Mouse (Mus musculus) R1 (cell line): ENCODE data around the gene Ascc2.
"Not testable (repeated sequence)": the region's sequence is repeated elsewhere in the genome, so short reads cannot be mapped to it uniquely, and the experiment has no call there.

Source experiments
- DNase-seq: peaks from one replicate; pipeline ENCODE4 v3.0.0-alpha.2; 2018; ENCODE audit warnings: low read depth, low spot score

Gene Ascc2

GRCm38 (mm10) chr11:4683516-4683915, 46.0 kb downstream of the Ascc2 start:
- DNase-seq: no peak

GRCm38 (mm10) chr11:4684186-4684585, 46.6 kb downstream of the Ascc2 start:
- DNase-seq: no peak

GRCm38 (mm10) chr11:4685071-4685470, 47.5 kb downstream of the Ascc2 start:
- DNase-seq: no peak

GRCm38 (mm10) chr11:4685510-4685909, 48.0 kb downstream of the Ascc2 start:
- no peak for DNase-seq

- no peak for DNase-seq
Measured at GRCm38 (mm10) chr11:4687027-4687426, 49.5 kb downstream of the Ascc2 start.

- no peak for DNase-seq
Measured at GRCm38 (mm10) chr11:4687874-4688273, 50.3 kb downstream of the Ascc2 start.

GRCm38 (mm10) chr11:4688632-4689380, 51.3 kb downstream of the Ascc2 start:
- no peak for DNase-seq

GRCm38 (mm10) chr11:4690353-4690752, 52.8 kb downstream of the Ascc2 start:
- peak; percentile 98 for DNase-seq

- DNase-seq: no peak
Measured at GRCm38 (mm10) chr11:4691213-4691612, 53.7 kb downstream of the Ascc2 start.

GRCm38 (mm10) chr11:4692162-4692561, 54.6 kb downstream of the Ascc2 start:
- no peak for DNase-seq

- no peak for DNase-seq
Measured at GRCm38 (mm10) chr11:4697043-4697983, 59.8 kb downstream of the Ascc2 start.

GRCm38 (mm10) chr11:4700726-4701125, 63.2 kb downstream of the Ascc2 start:
- DNase-seq: no peak

GRCm38 (mm10) chr11:4703688-4704071, 66.1 kb downstream of the Ascc2 start:
- DNase-seq: no peak

GRCm38 (mm10) chr11:4704072-4704964, 66.8 kb downstream of the Ascc2 start, which contains the start of the genes Uqcr10 and Zmat5:
Gene Uqcr10, minus strand, starts transcription at chr11:4704342.
Gene Zmat5, plus strand, starts transcription at chr11:4704678.
- DNase-seq: peak; percentile 99

- peak; percentile 66 for DNase-seq
Measured at GRCm38 (mm10) chr11:4705178-4705577, 67.6 kb downstream of the Ascc2 start.

- not testable (repeated sequence) for DNase-seq
Measured at GRCm38 (mm10) chr11:4710188-4710587, 72.6 kb downstream of the Ascc2 start.

- no peak for DNase-seq
Measured at GRCm38 (mm10) chr11:4712822-4713221, 75.3 kb downstream of the Ascc2 start.

GRCm38 (mm10) chr11:4714727-4715126, 77.2 kb downstream of the Ascc2 start:
- no peak for DNase-seq

- DNase-seq: no peak
Measured at GRCm38 (mm10) chr11:4715596-4715995, 78.0 kb downstream of the Ascc2 start.

- no peak for DNase-seq
Measured at GRCm38 (mm10) chr11:4716530-4717236, 79.1 kb downstream of the Ascc2 start.

- DNase-seq: no peak
Measured at GRCm38 (mm10) chr11:4718548-4718947, 81.0 kb downstream of the Ascc2 start.
